Mouse (Mus musculus): ENCODE results near the gene Tspan15.
A peak's percentile ranks its signal among the peaks of the same experiment; 100 is the strongest.

Tspan15 gene

DNA sequence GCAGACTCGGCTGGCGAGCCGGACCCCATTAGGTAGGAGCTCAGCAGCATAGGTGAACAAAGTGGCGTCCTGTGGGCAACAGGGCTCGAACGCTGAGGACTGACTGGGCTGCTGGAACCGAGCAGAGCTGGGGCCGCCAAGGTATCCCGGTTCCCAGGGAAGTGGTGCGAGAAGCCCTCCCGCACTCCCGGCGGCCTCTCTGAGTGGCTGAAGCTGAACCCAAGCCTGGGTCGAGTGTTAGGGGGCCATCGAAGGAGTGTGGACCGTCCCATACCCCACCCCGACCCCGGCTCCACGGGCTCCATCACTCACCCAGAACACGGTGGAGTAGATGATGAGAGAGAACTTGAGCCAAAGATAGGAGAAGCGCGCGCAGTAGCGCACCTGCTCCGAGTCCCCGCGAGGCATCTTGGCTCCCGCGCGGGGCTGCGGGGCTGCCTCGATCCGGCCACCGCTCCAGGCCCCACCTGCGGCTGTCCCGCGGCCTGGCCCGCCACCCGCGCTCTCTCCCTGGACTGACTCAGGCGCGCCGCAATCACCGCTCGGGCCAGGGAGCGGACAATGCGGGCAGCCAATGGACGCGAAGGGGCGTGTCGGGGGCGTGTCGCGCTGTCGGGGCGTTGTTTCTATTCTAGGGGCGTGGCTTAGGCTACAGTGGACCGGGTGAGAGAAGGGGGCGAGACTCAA, at the start of gene Tspan15:
Gene Tspan15, minus strand, starts transcription at position 544 of the 687 bp plus-strand sequence.
- DNase-seq (ENCODE audit: low read depth, low spot score) = peak; percentile 54

- DNase-seq (ENCODE audit: low read depth, low spot score) = no peak
These were observed 48.6 kb upstream of the Tspan15 start for GRCm38 (mm10) chr10:62279671-62280070.

- no peak for DNase-seq (ENCODE audit: low read depth, low spot score)
These were observed 48.0 kb upstream of the Tspan15 start for GRCm38 (mm10) chr10:62279066-62279465.

- DNase-seq (ENCODE audit: low read depth, low spot score) = peak; percentile 64
These were observed 46.6 kb upstream of the Tspan15 start for GRCm38 (mm10) chr10:62277499-62278293.

GRCm38 (mm10) chr10:62275235-62275634, 44.2 kb upstream of the Tspan15 start:
- DNase-seq (ENCODE audit: low read depth, low spot score) = peak; percentile 73

GRCm38 (mm10) chr10:62269278-62269677, 38.2 kb upstream of the Tspan15 start:
- no peak for DNase-seq (ENCODE audit: low read depth, low spot score)

DNA sequence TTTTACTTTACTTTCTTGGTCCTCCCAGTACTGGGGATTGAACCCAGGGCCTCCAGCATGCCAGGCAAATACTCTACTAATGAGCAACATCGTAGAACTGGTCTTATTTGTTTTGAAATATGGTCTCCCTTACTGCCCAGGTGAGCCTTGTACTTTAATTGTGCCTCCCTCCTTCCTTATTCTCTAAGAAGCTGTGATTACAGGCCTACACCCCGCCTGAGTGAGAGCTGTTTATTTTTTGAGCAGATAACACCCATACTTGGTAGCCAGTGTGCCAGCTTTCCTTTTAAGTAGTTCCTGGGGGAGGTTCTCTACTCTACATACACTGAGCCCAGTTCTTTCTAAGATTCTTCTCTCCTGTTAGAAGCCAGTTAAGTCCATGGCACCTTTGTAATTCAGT, 33.2 kb upstream of the Tspan15 start:
- DNase-seq (ENCODE audit: low read depth, low spot score) = no peak

- DNase-seq (ENCODE audit: low read depth, low spot score) = peak; percentile 80
These were observed 30.2 kb upstream of the Tspan15 start for GRCm38 (mm10) chr10:62261115-62261886.

- no peak for DNase-seq (ENCODE audit: low read depth, low spot score)
These were observed 27.2 kb upstream of the Tspan15 start for GRCm38 (mm10) chr10:62258298-62258697.

GRCm38 (mm10) chr10:62252496-62253235, 21.6 kb upstream of the Tspan15 start:
- DNase-seq (ENCODE audit: low read depth, low spot score) = no peak

DNA sequence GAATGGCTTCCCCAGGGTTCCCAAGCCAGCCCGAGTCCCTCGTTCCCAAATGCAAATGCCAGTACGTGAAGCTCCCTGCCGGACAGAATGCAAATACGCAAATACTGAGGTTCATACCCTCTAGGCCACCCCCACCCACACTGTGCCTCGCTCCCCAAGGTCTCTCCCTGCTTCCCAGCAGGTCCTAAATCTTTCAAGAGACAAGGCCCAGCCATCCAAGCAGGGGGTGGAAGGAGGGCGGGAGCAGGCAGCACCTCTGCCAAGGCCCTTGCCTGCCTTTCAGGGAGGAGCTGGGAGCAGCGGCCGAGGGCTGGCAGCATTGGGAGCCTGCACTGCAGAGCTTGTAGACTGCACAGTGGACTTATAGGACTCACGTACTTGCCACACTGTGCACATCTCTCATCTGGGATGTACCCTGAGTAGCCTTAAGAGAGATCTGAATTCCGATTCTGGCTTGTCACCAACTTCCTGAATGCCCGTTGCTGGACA, 21.0 kb upstream of the Tspan15 start, which contains the start of gene Tacr2:
Gene Tacr2, plus strand, starts transcription at position 439 of the 489 bp plus-strand sequence.
- DNase-seq (ENCODE audit: low read depth, low spot score) = no peak

DNA sequence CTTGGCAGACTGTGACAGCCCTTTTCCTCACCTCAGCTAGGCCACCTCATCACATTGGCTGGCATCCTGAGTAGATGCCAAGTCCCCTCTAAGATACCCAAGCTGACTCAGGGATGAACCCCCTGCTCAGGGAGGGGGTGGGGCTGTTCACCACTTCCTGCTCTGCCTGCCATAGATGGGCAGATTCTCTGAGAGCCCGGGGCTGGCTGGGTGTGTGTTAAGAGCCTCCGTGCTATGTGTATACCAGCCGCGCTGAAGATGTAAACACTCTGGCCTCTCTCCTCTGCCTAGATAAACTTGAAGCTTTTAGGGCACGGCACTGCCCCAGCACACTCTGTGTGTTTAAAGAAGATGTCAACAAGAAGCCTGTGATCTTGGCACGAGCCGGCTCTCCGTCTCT, 16.8 kb upstream of the Tspan15 start:
- DNase-seq (ENCODE audit: low read depth, low spot score) = no peak

DNA sequence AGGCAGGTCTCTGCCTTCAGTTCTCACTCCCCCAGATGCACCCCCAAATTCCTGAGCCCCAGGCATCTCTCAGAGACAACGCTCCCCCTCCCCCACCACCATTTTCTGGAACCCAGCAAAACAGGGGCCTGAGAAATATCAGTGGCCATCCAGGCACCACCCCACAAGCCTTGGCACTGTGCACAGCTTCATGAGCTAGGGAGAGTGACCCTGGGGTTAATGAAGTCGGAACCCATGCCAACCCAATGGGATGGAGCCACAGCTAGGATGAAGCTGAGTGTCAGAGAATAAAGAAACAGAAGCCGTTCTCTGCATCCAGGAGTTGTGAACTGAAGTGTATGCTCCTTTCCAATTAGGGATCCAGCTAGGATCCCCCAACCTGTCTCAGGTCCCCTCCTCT, 16.1 kb upstream of the Tspan15 start:
- DNase-seq (ENCODE audit: low read depth, low spot score) = no peak

DNA sequence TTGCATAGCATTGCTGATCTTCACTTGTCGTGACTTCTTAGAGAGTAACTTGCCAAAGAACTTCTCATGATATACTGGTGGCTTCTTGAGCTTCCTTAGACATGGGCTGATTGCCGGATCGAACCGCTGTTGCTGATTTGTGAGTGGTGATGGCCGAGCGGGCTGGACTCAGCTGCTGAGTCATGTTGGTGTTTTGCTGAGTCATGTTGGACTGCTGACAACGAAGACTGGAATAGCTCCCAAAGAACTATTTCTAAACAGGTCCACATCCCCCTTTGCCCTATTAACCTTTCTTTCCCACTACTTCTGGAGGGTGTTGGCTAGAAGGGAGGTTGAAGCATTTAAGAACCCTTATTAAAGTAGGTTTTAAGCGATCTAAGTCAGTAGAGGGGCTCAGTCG, 13.0 kb upstream of the Tspan15 start:
- DNase-seq (ENCODE audit: low read depth, low spot score) = no peak

GRCm38 (mm10) chr10:62242896-62243295, 11.8 kb upstream of the Tspan15 start:
- no peak for DNase-seq (ENCODE audit: low read depth, low spot score)

- DNase-seq (ENCODE audit: low read depth, low spot score) = no peak
These were observed 11.3 kb upstream of the Tspan15 start for GRCm38 (mm10) chr10:62242358-62242757.

DNA sequence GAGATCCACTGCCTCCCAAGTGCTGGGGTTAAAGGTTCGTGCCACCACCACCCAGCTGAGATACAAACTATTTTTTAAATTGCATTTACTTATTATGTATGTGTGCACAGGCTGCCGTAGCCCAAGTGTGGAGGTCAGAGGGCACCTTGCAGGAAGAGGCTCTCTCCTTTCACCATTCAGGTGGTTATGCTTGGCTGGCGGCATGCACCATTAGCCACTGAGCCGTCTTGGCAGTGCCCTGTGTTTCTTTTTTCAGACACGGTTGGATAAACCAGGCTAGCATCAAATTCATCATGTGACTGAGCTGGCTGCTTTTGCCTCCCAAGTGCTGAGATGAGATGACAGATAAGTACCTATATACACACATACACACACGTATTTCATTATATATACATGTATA, 8.2 kb upstream of the Tspan15 start:
- no peak for DNase-seq (ENCODE audit: low read depth, low spot score)

DNA sequence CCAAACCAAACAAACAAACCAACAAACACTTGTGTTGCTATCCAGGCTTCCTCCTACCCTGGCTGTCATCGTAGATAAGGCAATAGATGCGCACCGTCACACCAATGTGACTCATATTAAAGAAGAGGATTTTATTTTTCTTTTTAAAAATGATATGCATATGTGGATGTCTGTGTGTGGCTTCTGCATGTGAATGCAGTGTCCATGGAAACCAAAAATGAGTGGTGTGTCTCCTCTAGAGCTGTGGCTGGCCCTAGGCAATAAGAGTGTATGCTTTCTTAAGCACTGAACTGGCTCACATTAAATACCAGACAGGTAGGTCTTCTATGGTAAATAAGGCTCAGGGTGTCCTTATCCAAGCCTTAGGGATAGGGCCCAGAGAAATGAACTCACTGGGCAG, 7.6 kb upstream of the Tspan15 start:
- DNase-seq (ENCODE audit: low read depth, low spot score) = no peak

- DNase-seq (ENCODE audit: low read depth, low spot score) = no peak
These were observed 6.2 kb upstream of the Tspan15 start for GRCm38 (mm10) chr10:62237205-62237604.

DNA sequence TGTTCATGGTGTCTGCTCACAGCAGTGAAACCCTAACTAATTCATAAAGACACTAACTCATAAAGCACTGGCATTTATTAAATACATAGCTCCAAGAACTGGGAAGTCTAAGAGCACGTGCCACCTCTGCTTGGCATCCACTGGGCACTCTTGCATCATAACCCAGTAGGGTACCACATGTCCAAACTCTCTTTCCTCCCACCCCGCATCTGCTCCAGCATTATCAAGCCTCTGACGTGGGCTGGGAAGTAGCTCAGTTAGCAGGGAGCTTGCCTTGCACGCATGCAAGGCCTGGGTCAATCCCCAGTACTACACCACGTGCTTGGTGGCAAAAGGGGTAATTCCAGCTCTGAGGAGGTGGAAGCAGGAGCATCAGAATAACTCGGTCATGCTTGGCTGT, 5.1 kb upstream of the Tspan15 start:
- DNase-seq (ENCODE audit: low read depth, low spot score) = no peak

DNA sequence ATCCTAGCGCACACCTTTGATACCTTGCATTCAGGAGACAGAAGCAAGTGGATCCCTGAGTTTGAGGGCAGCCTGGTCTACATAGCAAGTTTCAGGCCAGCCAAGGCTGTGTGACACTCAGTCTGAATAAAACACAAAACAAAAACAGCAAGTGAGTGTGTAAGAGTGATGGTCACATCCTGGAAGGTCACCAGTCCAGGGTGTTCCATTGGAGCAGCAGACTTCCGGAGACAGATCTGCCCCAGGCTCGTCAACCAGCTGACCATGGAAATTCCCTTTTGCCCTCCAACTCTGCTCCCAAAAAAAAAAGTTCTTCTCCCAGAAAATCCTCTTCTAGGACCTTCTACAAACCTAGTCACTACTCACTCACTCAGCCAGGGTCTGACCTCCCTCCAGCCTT, 760 bp upstream of the Tspan15 start:
- DNase-seq (ENCODE audit: low read depth, low spot score) = no peak

All from CD4-positive helper T cell, adult 2 months (primary cell).